17 mouse cellular contexts compared by ENCODE assay signal in the genomic region with DNA sequence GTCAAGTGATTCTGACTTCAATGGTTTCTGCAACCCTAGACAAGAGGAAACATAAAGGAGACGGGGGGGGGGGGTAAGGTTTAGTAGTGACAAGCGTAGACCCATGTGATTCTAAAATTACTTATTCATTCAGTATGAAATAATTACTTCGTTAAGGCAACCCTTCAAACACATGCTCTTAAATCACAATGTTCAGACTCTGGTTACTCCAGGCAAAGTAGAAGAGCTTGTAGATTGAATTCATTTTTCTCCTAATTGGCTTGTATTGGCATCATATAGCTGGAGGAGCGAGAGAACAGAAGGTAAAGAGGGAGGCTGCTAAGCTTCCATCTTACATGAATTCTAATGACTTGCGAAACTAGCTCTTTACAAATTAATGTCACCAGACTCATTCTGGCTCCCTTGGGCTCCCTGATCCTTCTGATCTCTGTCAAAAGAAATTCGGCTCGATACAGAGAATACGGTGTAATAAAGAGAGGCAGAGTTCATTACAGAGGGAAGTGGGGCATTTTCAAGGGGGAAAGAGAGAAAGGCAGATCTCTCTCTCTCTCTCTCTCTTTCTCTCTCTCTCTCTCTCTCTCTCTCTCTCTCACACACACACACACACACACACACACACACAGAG.
DNase-seq lines count a peak whose midpoint lies in the region; ATAC-seq lines count a peak whose summit lies in the region.
"Had no signal": no experiment of that assay in that cellular context is flagged by ENCODE, and none has a peak within 500 bp of the region (broad histone marks: within the 10 kb centered on the region; RNA-seq: fewer than 3 reads in every experiment).

No protein-coding gene starts in this region.

- no peaks in the 10 kb centered on the region for H3K4me1 ChIP-seq in midbrain, embryonic 11.5 days (ENCODE audit: control insufficient read depth, insufficient read depth, low read length)
- no peaks in the 10 kb centered on the region for H3K4me1 ChIP-seq in midbrain, embryonic 10.5 days
- H3K4me1 ChIP-seq in forebrain, embryonic 15.5 days = no peaks in the 10 kb centered on the region
- H3K4me1 ChIP-seq in midbrain, embryonic 13.5 days (replicated peaks) = peaks cover 5% of the 10 kb centered on the region; the same call in 1 of the 2 replicates
- H3K4me1 ChIP-seq: heart, embryonic 10.5 days; limb, embryonic 13.5 days had no signal

- H3K9ac ChIP-seq in midbrain, embryonic 11.5 days (ENCODE audit: low read length) = no peak overlapping the region
- no peak overlapping the region for H3K9ac ChIP-seq in forebrain, embryonic 15.5 days (replicated peaks)
- no peak overlapping the region for H3K9ac ChIP-seq in midbrain, embryonic 13.5 days (replicated peaks)
- H3K9ac ChIP-seq: limb, embryonic 13.5 days; liver, embryonic 14.5 days had no signal

- peaks cover 5% of the 10 kb centered on the region; the same call in 1 of the 2 replicates for H3K27me3 ChIP-seq in midbrain, embryonic 11.5 days (ENCODE audit: control insufficient read depth, insufficient read depth, low read length)
- peaks cover 86% of the 10 kb centered on the region for H3K27me3 ChIP-seq in midbrain, embryonic 10.5 days (ENCODE audit: low read depth, poor library complexity, severe bottlenecking)
- no peaks in the 10 kb centered on the region for H3K27me3 ChIP-seq in forebrain, embryonic 15.5 days
- H3K27me3 ChIP-seq in midbrain, embryonic 13.5 days = peaks cover 23% of the 10 kb centered on the region

- DNase-seq in midbrain, embryonic 11.5 days (ENCODE audit: low spot score, missing footprints) = no peak
- DNase-seq in midbrain, embryonic 10.5 days (ENCODE audit: low spot score) = no peak
- no peak for DNase-seq in urinary bladder, postnatal 10 days (ENCODE audit: low spot score)
- no peak for DNase-seq in thymus, postnatal 10 days (ENCODE audit: low spot score in 2 of 2)
- DNase-seq in Muller cell, postnatal 12 days (ENCODE audit: inconsistent ontology term) = no peak
- DNase-seq: adrenal gland, adult 2 months; cerebellum, adult 8-10 months; kidney, adult 18-20 months; kidney, postnatal 10 days; right cerebral cortex, adult 18-20 months; thymus, postnatal 36 days had no signal

- H3K4me2 ChIP-seq in midbrain, embryonic 11.5 days = no peak overlapping the region
- no peak overlapping the region for H3K4me2 ChIP-seq in forebrain, embryonic 15.5 days (replicated peaks)
- no peak overlapping the region for H3K4me2 ChIP-seq in midbrain, embryonic 13.5 days (replicated peaks)
- H3K4me2 ChIP-seq: limb, embryonic 13.5 days had no signal

- no peaks in the 10 kb centered on the region for H3K36me3 ChIP-seq in midbrain, embryonic 11.5 days (ENCODE audit: control insufficient read depth, insufficient read depth, low read length)
- H3K36me3 ChIP-seq in midbrain, embryonic 10.5 days = no peaks in the 10 kb centered on the region
- H3K36me3 ChIP-seq in forebrain, embryonic 15.5 days = no peaks in the 10 kb centered on the region
- no peaks in the 10 kb centered on the region for H3K36me3 ChIP-seq in midbrain, embryonic 13.5 days
- H3K36me3 ChIP-seq: heart, embryonic 10.5 days; limb, embryonic 13.5 days had no signal

- no peak overlapping the region for H3K4me3 ChIP-seq in midbrain, embryonic 11.5 days (ENCODE audit: low read depth, low read length)
- no peak overlapping the region for H3K4me3 ChIP-seq in midbrain, embryonic 10.5 days
- no peak overlapping the region for H3K4me3 ChIP-seq in forebrain, embryonic 15.5 days
- H3K4me3 ChIP-seq in midbrain, embryonic 13.5 days (replicated peaks) = no peak overlapping the region
- H3K4me3 ChIP-seq: heart, embryonic 10.5 days; limb, embryonic 13.5 days had no signal

- no peaks in the 10 kb centered on the region for H3K9me3 ChIP-seq in midbrain, embryonic 11.5 days (ENCODE audit: control insufficient read depth, low read length)
- H3K9me3 ChIP-seq in midbrain, embryonic 10.5 days (replicated peaks) = no peaks in the 10 kb centered on the region
- no peaks in the 10 kb centered on the region for H3K9me3 ChIP-seq in forebrain, embryonic 15.5 days
- no peaks in the 10 kb centered on the region for H3K9me3 ChIP-seq in midbrain, embryonic 13.5 days
- H3K9me3 ChIP-seq: heart, embryonic 10.5 days; limb, embryonic 13.5 days had no signal

- ATAC-seq in midbrain, embryonic 11.5 days (ENCODE audit: low FRiP score) = peak; percentile 55; the same call in 1 of the 2 replicates
- peak; percentile 89 for ATAC-seq in forebrain, embryonic 15.5 days (replicated peaks)
- peak; percentile 89 for ATAC-seq in midbrain, embryonic 13.5 days

- 69% methylated on average over 8 of the region's 8 CpGs for WGBS in midbrain, embryonic 11.5 days
- WGBS in midbrain, embryonic 10.5 days = 79% methylated on average over 8 of the region's 8 CpGs
- WGBS in forebrain, embryonic 15.5 days = 35% methylated on average over 8 of the region's 8 CpGs
- WGBS in midbrain, embryonic 13.5 days = 52% methylated on average over 8 of the region's 8 CpGs

- no peak overlapping the region; the same call in 1 of the 2 replicates for H3K27ac ChIP-seq in midbrain, embryonic 11.5 days (ENCODE audit: low read depth, low read length)
- no peak overlapping the region for H3K27ac ChIP-seq in midbrain, embryonic 10.5 days (replicated peaks)
- peak overlapping the region; percentile 75 for H3K27ac ChIP-seq in forebrain, embryonic 15.5 days (replicated peaks)
- H3K27ac ChIP-seq in midbrain, embryonic 13.5 days = peak overlapping the region; percentile 56; the same call in 1 of the 2 replicates
- H3K27ac ChIP-seq: heart, embryonic 10.5 days; limb, embryonic 13.5 days; liver, embryonic 14.5 days; macrophage had no signal

Comparison
In these comparisons a context has a peak if more than half of its experiments do, and no peak if none do; other contexts are left out.
1. H3K27ac ChIP-seq: peak in forebrain, embryonic 15.5 days (single experiment) and midbrain, embryonic 13.5 days (single experiment); none in midbrain, embryonic 11.5 days (single experiment) and midbrain, embryonic 10.5 days (single experiment).
2. Peak in every context shown above with its lines, with median percentiles within 50 percentile points of each other: ATAC-seq.